Mouse (Mus musculus): ENCODE results near the gene Olfr1258. TPM values are rescaled to one million over a fixed set of nuclear protein-coding genes. Genes with fewer than 3 reads are reported as not detected.

Gene Olfr1258
- polyA plus RNA-seq (2017; shearing (Covaris generic)) = 0.31 TPM

GRCm38 (mm10) chr2:89927009-89927408 is at the start of gene Olfr1258:
Gene Olfr1258, plus strand, starts transcription at chr2:89927309.

GRCm38 (mm10) chr2:89878137-89878536 is 49.0 kb upstream of the Olfr1258 start, which contains the start of gene Olfr1257:
Gene Olfr1257, plus strand, starts transcription at chr2:89878437.

GRCm38 (mm10) chr2:89948564-89948963 is 21.5 kb downstream of the Olfr1258 start, which contains the start of gene Olfr1259:
Gene Olfr1259, minus strand, starts transcription at chr2:89948664.

GRCm38 (mm10) chr2:89974184-89974583 is 47.1 kb downstream of the Olfr1258 start, which contains the start of gene Olfr1260:
Gene Olfr1260, plus strand, starts transcription at chr2:89974340.

Other genes starting within 250 kb of the Olfr1258 start
- not detected for gene Olfr1252, start 202.3 kb upstream of the Olfr1258 start, polyA plus RNA-seq (2017; shearing (Covaris generic))
- not detected for gene Olfr1253, start 170.2 kb upstream of the Olfr1258 start, polyA plus RNA-seq (2017; shearing (Covaris generic))
- gene Olfr1254, start 133.7 kb upstream of the Olfr1258 start, polyA plus RNA-seq (2017; shearing (Covaris generic)) = not detected
- not detected for gene Olfr1255, start 115.3 kb upstream of the Olfr1258 start, polyA plus RNA-seq (2017; shearing (Covaris generic))
- not detected for gene Olfr1256, start 85.8 kb upstream of the Olfr1258 start, polyA plus RNA-seq (2017; shearing (Covaris generic))
- not detected for gene Olfr48, start 79.1 kb upstream of the Olfr1258 start, polyA plus RNA-seq (2017; shearing (Covaris generic))
- gene Olfr1257, start 48.9 kb upstream of the Olfr1258 start, polyA plus RNA-seq (2017; shearing (Covaris generic)) = not detected
- gene Olfr1259, start 21.4 kb downstream of the Olfr1258 start, polyA plus RNA-seq (2017; shearing (Covaris generic)) = not detected
- 0.09 TPM for gene Olfr1260, start 47.0 kb downstream of the Olfr1258 start, polyA plus RNA-seq (2017; shearing (Covaris generic))
- not detected for gene Olfr1261, start 63.9 kb downstream of the Olfr1258 start, polyA plus RNA-seq (2017; shearing (Covaris generic))
- not detected for gene Olfr1262, start 72.8 kb downstream of the Olfr1258 start, polyA plus RNA-seq (2017; shearing (Covaris generic))
- 0.09 TPM for gene Olfr1263, start 84.8 kb downstream of the Olfr1258 start, polyA plus RNA-seq (2017; shearing (Covaris generic))
- gene Olfr1264, start 98.3 kb downstream of the Olfr1258 start, polyA plus RNA-seq (2017; shearing (Covaris generic)) = not detected
- gene Olfr1265, start 108.0 kb downstream of the Olfr1258 start, polyA plus RNA-seq (2017; shearing (Covaris generic)) = 0.06 TPM
- gene Olfr140, start 136.3 kb downstream of the Olfr1258 start, polyA plus RNA-seq (2017; shearing (Covaris generic)) = not detected
- gene Olfr1269, start 194.1 kb downstream of the Olfr1258 start, polyA plus RNA-seq (2017; shearing (Covaris generic)) = 0.50 TPM
- not detected for gene Olfr32, start 215.0 kb downstream of the Olfr1258 start, polyA plus RNA-seq (2017; shearing (Covaris generic))
- gene Olfr1270, start 225.8 kb downstream of the Olfr1258 start, polyA plus RNA-seq (2017; shearing (Covaris generic)) = not detected